Mouse (Mus musculus): ENCODE data around the gene Sp9. TPM values are rescaled to one million over a fixed set of nuclear protein-coding genes. Genes with fewer than 3 reads are reported as not detected.

Sp9 gene
- total RNA-seq, 2 experiments from 2014 or later, result not detected

- DNase-seq, result no peak
- intact Hi-C loops (cut with DNase I), result no loop called here
Measured at GRCm38 (mm10) chr2:73301979-73302378, 30.3 kb downstream of the Sp9 start.

- no peak for DNase-seq
- intact Hi-C loops (cut with DNase I), result no loop called here
Measured at GRCm38 (mm10) chr2:73302722-73303121, 31.0 kb downstream of the Sp9 start.

- intact Hi-C loops (cut with DNase I), result no loop called here
- DNase-seq, result no peak
Measured at GRCm38 (mm10) chr2:73304506-73304905, 32.8 kb downstream of the Sp9 start.

- intact Hi-C loops (cut with DNase I), result no loop called here
- no peak for DNase-seq
Measured at GRCm38 (mm10) chr2:73306006-73306405, 34.3 kb downstream of the Sp9 start.

GRCm38 (mm10) chr2:73312152-73313116, 40.7 kb downstream of the Sp9 start, which contains the start of the genes Scrn3 and Cir1:
TSS of gene Scrn3 (plus strand) at chr2:73312601.
TSS of gene Cir1 (minus strand) at chr2:73312701.
- peak; percentile 96 for DNase-seq
- intact Hi-C loops (cut with DNase I), result loop anchor here (5.0 kb wide), 2 partner anchors 75 to 105 kb away; partner anchors contain the start of gene Gpr155

- peak; percentile 43 to 50 for DNase-seq
- intact Hi-C loops (cut with DNase I), result loop anchor here (5.0 kb wide), 2 partner anchors 74 to 104 kb away; partner anchors contain the start of gene Gpr155
Measured at GRCm38 (mm10) chr2:73313117-73313501, 41.4 kb downstream of the Sp9 start.

- DNase-seq, result no peak
- intact Hi-C loops (cut with DNase I), result loop anchor here (5.0 kb wide), 2 partner anchors 73 to 103 kb away; partner anchors contain the start of gene Gpr155
Measured at GRCm38 (mm10) chr2:73314311-73314710, 42.6 kb downstream of the Sp9 start.

GRCm38 (mm10) chr2:73317426-73317825, 45.7 kb downstream of the Sp9 start:
- DNase-seq, result no peak
- intact Hi-C loops (cut with DNase I), result no loop called here

GRCm38 (mm10) chr2:73319218-73319617, 47.5 kb downstream of the Sp9 start:
- intact Hi-C loops (cut with DNase I), result no loop called here

GRCm38 (mm10) chr2:73322991-73323390, 51.3 kb downstream of the Sp9 start:
- DNase-seq, result no peak
- intact Hi-C loops (cut with DNase I), result no loop called here

More at GRCm38 (mm10) chr2:73319218-73319617, 47.5 kb downstream of the Sp9 start:
- no peak for DNase-seq

- no peak for DNase-seq
- intact Hi-C loops (cut with DNase I), result no loop called here
Measured at GRCm38 (mm10) chr2:73325871-73326270, 54.1 kb downstream of the Sp9 start.

Other genes with a start within 250 kb of the Sp9 start
- gene Ola1, start 53.0 kb upstream of the Sp9 start, total RNA-seq (2021), result 10 to 100 TPM; 48.0 to 50.7 TPM
- gene Scrn3, start 40.7 kb downstream of the Sp9 start, total RNA-seq (2021), result 10 to 100 TPM; 19.2 to 19.3 TPM
- 10 to 100 TPM; 13.7 to 18.2 TPM for gene Cir1, start 40.8 kb downstream of the Sp9 start, total RNA-seq (2021)
- gene Gpr155, start 114.6 kb downstream of the Sp9 start, total RNA-seq (2021), result 10 to 100 TPM; 10.8 to 11.1 TPM